Mouse (Mus musculus): ENCODE measurements at regions not wholly inside any gene's neighbourhood (a gene's known extent, or its start where the extent isn't known, plus 50 kb on each side); places are given as distances from the start of the nearest gene placed in this dataset.
A peak's percentile ranks its signal among the peaks of the same experiment; 100 is the strongest.
"Not testable (repeated sequence)": the region's sequence is repeated elsewhere in the genome, so short reads cannot be mapped to it uniquely, and the experiment has no call there.

DNA sequence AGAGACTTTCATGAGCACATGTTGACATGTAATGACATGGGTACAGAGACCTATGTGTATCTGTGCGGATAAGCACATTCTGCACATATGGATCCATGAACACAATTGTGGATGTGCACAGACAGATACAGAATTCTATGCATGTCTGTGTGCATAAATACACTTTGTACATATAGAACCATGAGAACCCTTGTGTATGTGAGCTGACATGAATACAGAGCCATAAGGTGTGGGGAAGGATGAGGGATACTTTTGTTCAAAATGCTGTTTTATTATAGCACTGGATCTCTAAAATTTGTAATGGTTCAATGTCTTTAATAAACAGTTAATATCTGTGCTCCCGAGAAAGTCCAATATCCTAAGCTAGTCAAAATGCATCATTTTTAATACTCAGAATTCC lies 253.1 kb upstream of the Tram1l1 start:
- Histone ChIP-seq H3K36me3 (no peaks in the 10 kb centered on the region), H3K4me1 (no peaks in the 10 kb centered on the region), H3K9ac (no peak overlapping the region), H3K27me3 (no peaks in the 10 kb centered on the region), H3K4me2 (replicated peaks) (no peak overlapping the region), H3K4me3 (no peak overlapping the region), H3K27ac (no peak overlapping the region), H3K9me3 (no peaks in the 10 kb centered on the region)
- WGBS, result 91% methylated on average over 2 of the region's 2 CpGs
- no peak for ATAC-seq (ENCODE audit: low FRiP score, low read depth)

DNA sequence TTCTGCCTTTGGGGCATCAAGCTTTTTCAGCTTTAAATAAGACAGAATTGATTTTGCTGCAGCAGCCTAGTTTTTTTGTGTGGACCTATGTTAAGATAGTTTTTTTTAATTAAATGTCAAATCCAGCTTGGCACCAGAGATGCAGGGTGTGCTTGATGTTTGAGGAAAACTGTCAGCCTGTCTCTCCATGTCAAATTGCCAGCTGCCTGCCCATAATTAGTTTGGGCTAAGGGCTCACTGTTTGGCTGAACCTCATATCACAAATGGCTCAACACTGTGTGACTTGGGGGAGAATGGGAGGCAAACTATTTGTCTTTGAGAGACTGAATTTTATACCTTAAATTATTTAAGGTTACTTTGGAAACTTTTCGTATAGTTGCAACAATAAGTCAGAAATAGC lies 252.7 kb upstream of the Tram1l1 start:
- H3K4me2 ChIP-seq (replicated peaks), result no peak overlapping the region
- no peak overlapping the region for H3K4me3 ChIP-seq
- H3K27me3 ChIP-seq, result no peaks in the 10 kb centered on the region
- no peak for ATAC-seq (ENCODE audit: low FRiP score, low read depth)
- H3K9me3 ChIP-seq, result no peaks in the 10 kb centered on the region
- H3K27ac ChIP-seq, result no peak overlapping the region
- H3K36me3 ChIP-seq, result no peaks in the 10 kb centered on the region
- H3K4me1 ChIP-seq, result no peaks in the 10 kb centered on the region
- WGBS, result 81% methylated on average over 1 of the region's 1 CpGs
- no peak overlapping the region for H3K9ac ChIP-seq

DNA sequence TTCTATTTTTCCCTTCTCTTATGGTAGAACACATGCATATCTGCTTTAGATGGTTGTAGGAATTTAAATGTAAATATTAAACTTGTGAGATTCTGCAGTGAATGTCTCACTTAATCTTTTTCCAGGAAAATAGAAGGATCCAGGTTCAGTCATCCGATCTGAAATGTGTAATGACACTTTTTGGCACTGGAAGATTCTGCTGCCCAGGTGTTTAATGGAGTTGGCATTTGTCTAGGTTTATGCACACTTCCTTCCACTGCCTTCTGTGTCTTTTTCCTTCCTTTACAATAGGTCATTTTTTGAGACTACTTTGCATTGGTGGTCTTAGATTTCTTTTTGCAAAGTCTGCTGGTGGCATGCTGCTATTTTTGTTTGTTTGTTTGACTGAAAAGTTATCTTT lies 251.5 kb upstream of the Tram1l1 start:
- H3K4me2 ChIP-seq (replicated peaks), result no peak overlapping the region
- H3K4me1 ChIP-seq, result no peaks in the 10 kb centered on the region
- H3K36me3 ChIP-seq, result no peaks in the 10 kb centered on the region
- no peak for ATAC-seq (ENCODE audit: low FRiP score, low read depth)
- no peak overlapping the region for H3K9ac ChIP-seq
- H3K4me3 ChIP-seq, result no peak overlapping the region
- H3K27me3 ChIP-seq, result no peaks in the 10 kb centered on the region
- H3K9me3 ChIP-seq, result no peaks in the 10 kb centered on the region
- no peak overlapping the region for H3K27ac ChIP-seq
- WGBS, result 79% methylated on average over 1 of the region's 1 CpGs

DNA sequence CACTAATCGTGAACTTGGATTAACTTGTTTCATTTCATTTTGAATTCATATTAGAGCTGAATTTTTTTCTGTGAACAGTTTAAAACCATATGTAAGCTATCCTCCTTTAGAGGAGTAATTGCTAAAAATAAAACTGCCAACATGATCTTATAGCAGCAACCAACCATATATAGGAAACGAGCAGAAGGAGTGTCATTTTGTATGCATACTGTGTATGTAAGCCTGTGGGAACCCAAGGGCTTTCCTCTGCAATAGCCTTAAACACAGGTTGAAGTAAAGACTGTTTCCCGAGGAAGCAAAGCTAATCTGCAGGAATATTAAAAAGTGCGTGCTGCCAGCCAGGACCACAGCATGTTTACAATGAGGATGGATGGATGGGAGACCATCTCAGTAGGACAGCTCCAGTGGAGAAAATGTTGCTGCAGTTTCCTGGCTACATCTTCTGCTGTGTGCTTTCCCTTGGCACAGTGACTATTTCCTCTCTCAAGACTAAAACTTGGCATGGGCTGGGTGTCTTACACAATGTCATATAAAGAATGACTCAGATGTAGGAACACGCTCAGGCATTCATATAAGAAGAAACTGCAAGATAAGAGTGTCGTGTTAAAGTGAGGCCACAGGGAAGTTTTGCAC lies 244.6 kb upstream of the Tram1l1 start:
- no peaks in the 10 kb centered on the region for H3K4me1 ChIP-seq
- no peak overlapping the region for H3K4me2 ChIP-seq (replicated peaks)
- no peaks in the 10 kb centered on the region for H3K27me3 ChIP-seq
- H3K36me3 ChIP-seq, result no peaks in the 10 kb centered on the region
- WGBS, result 68% methylated on average over 6 of the region's 6 CpGs
- no peak for ATAC-seq (ENCODE audit: low FRiP score, low read depth)
- no peak overlapping the region for H3K4me3 ChIP-seq
- no peaks in the 10 kb centered on the region for H3K9me3 ChIP-seq
- H3K9ac ChIP-seq, result no peak overlapping the region
- H3K27ac ChIP-seq, result no peak overlapping the region

DNA sequence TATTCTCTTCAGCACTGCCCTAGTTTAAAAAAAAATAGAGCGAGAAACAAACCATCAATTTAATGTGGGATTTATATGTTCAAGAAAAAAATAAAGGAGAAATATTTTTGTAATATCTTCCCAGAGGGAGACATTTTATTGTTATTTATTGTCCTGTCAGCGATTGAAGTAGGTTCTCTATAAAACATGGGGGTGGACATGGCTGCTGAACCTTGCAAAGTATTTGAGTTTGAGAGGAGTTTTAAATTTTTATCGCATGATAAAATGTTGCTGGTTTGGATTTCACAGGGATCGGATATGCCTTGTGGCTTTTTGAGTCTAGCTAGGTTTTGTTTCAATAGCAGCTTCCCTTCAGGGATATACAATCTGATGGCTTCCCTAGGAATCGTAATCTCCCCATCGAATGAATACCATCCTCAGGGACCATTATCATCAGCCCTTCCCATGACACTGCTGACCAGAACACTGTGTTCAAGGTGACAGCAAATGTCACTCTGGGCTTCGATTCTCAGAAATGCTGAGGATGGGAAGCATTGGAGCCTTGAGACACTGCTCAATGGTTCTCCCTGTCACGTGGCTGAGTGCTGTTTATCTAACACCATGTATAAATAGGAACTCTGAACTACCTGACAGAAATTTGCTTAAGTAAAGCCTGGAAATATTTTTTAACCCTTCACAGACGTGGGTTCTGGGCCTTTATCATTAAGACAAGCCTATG lies 228.1 kb upstream of the Tram1l1 start:
- no peak overlapping the region for H3K9ac ChIP-seq
- H3K27me3 ChIP-seq, result no peaks in the 10 kb centered on the region
- H3K4me1 ChIP-seq, result peaks cover 6% of the 10 kb centered on the region; the same call in 1 of the 2 replicates
- ATAC-seq (ENCODE audit: low FRiP score, low read depth), result peak; percentile 46; the same call in 1 of the 2 replicates
- H3K9me3 ChIP-seq, result no peaks in the 10 kb centered on the region
- no peak overlapping the region for H3K4me2 ChIP-seq (replicated peaks)
- no peak overlapping the region for H3K27ac ChIP-seq
- H3K36me3 ChIP-seq, result no peaks in the 10 kb centered on the region
- 59% methylated on average over 9 of the region's 9 CpGs for WGBS
- no peak overlapping the region for H3K4me3 ChIP-seq

DNA sequence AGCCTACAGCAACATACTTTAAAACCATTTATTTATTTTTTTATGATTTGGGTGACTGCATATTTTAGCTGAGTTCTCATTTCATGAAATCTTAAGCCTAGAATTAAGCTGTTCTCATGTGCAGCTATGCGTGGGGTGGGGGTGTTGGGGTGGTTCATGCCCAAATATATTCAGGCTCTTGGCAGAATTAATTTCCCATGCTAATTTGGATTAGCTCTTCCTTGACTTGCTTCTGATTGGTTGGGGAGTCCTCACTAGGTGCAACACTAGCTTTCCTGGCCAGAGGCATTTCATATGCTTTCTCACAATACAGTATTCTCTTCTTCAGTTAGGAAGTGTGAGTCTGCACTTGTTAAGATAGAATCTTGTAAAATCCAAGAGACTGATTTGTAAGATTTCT lies 206.7 kb upstream of the Tram1l1 start:
- ATAC-seq (ENCODE audit: low FRiP score, low read depth), result no peak
- H3K36me3 ChIP-seq, result no peaks in the 10 kb centered on the region
- H3K4me1 ChIP-seq, result no peaks in the 10 kb centered on the region
- H3K9me3 ChIP-seq, result no peaks in the 10 kb centered on the region
- no peak overlapping the region for H3K4me3 ChIP-seq
- WGBS, result 70% methylated on average over 1 of the region's 1 CpGs
- no peak overlapping the region for H3K9ac ChIP-seq
- no peaks in the 10 kb centered on the region for H3K27me3 ChIP-seq
- no peak overlapping the region for H3K4me2 ChIP-seq (replicated peaks)
- H3K27ac ChIP-seq, result no peak overlapping the region

DNA sequence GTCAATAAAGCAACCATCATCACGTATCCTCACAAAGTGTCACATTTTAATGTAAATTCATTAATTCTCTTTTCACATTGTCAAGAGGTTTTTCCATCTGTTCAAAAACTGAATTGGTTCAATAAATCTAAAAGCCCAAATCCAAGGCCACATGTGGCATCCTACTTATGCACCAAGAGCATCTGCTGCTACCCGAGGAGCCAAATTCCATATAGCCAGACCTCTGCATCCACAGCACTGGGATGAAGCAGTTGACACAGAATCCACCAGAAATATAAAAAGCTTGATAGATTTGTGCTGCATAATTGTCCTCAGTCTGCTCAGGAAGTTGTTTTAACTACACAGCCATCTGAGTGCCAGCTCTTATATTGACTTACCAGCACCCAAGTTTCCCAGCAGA lies 164.4 kb upstream of the Tram1l1 start:
- no peak for ATAC-seq (ENCODE audit: low FRiP score, low read depth)
- no peak overlapping the region for H3K27ac ChIP-seq
- H3K4me1 ChIP-seq, result no peaks in the 10 kb centered on the region
- H3K9me3 ChIP-seq, result no peaks in the 10 kb centered on the region
- H3K36me3 ChIP-seq, result no peaks in the 10 kb centered on the region
- H3K4me3 ChIP-seq, result no peak overlapping the region
- H3K4me2 ChIP-seq (replicated peaks), result no peak overlapping the region
- 77% methylated on average over 2 of the region's 2 CpGs for WGBS
- no peak overlapping the region for H3K9ac ChIP-seq
- no peaks in the 10 kb centered on the region for H3K27me3 ChIP-seq

DNA sequence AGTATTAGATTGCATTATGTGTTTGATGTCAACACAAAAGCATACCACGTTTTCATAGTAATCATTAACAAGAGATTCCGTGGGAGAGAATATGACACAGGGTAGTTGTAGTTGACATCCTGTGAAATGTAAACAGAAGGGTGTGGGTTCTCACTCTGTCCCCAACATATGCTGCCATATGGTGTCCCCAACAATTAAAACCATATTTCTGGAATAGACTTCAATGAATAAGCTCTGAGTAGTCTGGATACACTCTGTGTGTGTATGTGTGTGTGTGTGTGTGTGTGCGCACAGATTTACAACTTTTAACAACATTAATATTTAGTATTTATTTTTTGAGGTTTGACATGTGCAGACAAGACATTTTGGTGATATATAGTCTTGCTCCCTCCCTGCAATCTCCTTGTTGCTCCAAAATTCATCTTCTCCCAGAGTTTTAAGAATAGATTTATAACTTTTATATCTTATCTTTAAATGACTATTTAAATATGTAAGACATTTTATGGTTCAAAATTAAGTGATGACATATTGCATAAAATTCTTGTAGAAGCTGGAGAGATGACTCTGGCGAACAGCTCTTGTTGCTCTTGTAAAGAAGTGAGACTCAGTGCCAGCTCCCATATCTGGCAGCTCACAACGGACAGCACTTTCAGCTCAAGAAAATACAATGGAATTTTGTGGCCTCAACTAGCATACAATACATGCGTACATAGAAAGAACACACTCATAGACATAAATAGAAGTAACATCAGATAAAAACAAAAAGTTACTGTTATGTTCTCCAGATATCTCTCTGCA lies 162.6 kb upstream of the Tram1l1 start:
- H3K36me3 ChIP-seq, result no peaks in the 10 kb centered on the region
- no peak overlapping the region for H3K4me2 ChIP-seq (replicated peaks)
- H3K4me1 ChIP-seq, result no peaks in the 10 kb centered on the region
- H3K27me3 ChIP-seq, result no peaks in the 10 kb centered on the region
- no peak overlapping the region for H3K9ac ChIP-seq
- no peak for ATAC-seq (ENCODE audit: low FRiP score, low read depth)
- H3K4me3 ChIP-seq, result no peak overlapping the region
- H3K27ac ChIP-seq, result no peak overlapping the region
- 79% methylated on average over 6 of the region's 6 CpGs for WGBS
- no peaks in the 10 kb centered on the region for H3K9me3 ChIP-seq

DNA sequence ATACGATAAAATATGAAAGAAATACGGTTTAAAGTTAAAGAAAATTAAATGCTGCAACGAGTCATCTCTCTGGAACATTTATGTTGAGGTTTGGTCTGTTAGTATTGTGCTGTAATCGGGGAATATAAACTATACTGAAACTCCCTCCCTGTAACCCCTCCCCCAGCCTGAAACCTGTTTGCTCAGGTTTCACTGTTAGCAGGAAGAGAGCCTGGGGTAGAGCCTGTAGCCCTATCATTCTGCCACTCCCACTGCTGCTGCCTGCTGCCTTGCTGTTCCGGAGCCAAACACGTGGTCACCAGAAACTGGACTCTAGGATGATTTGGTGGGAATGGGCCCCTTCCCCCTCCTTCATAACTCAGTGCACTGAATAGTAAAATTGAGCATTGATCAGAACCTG lies 127.3 kb upstream of the Tram1l1 start:
- H3K27me3 ChIP-seq; H3K36me3 ChIP-seq; ATAC-seq (ENCODE audit: low FRiP score, low read depth); H3K4me3 ChIP-seq; H3K9ac ChIP-seq; H3K27ac ChIP-seq; H3K4me2 ChIP-seq (replicated peaks); H3K4me1 ChIP-seq; H3K9me3 ChIP-seq: not testable (repeated sequence)
- WGBS, result 49% methylated on average over 6 of the region's 6 CpGs

DNA sequence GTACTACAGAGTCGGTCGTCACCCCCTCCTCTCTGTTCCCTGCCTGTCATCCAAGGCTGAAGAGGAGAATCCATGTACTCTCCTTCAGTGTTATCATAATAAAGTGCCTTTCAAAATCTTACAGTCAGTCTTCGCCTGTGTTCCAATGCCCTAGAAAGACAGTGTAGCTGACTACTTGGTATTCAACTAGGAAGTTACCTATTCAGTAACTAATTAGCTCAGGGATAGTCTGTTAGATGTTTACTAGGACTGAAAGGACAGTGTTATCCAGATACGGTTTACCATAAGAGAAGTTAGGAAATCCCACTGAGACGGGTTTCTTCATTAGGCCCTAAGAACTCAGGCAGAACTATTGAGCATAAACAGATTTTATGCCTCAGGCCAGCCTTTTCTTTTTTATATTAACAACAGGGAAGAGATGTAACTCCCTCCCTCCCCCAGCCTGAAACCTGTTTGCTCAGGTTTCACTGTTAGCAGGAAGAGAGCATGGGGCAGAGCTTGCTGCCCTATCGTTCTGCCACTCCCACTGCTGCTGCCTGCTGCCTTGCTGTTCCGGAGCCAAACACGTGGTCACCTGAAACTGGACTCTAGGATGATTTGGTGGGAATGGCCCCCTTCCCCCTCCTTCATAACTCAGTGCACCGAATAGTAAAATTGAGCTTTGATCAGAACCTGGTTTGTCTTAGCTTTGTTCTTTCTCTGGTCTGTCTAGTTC lies 120.3 kb upstream of the Tram1l1 start:
- not testable (repeated sequence) for ATAC-seq (ENCODE audit: low FRiP score, low read depth); H3K27ac ChIP-seq; H3K4me3 ChIP-seq; H3K4me2 ChIP-seq (replicated peaks); H3K36me3 ChIP-seq; H3K27me3 ChIP-seq; H3K9me3 ChIP-seq; H3K4me1 ChIP-seq; H3K9ac ChIP-seq
- WGBS, result 62% methylated on average over 9 of the region's 9 CpGs

DNA sequence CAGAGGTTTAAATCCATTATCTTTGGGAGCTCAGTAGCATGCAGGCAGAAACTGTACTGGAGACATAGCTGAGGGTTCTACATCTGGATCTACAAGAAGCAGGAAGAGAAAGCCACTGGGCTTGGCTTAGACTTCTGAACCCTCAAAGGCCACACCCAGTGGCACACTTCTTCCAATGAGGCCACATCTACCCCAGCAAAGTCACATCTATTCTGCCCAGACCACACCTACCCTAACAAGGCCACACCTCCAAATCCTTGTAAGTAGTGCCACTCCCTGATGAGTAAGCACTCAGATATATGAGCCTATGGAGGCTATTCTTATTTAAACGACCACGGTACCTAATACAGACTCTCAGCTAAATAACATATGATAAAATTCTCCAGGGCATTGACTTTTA lies 103.5 kb upstream of the Tram1l1 start:
- Histone ChIP-seq H3K4me3 (no peak overlapping the region), H3K9ac (no peak overlapping the region), H3K27ac (no peak overlapping the region), H3K9me3 (no peaks in the 10 kb centered on the region), H3K4me1 (no peaks in the 10 kb centered on the region), H3K36me3 (no peaks in the 10 kb centered on the region), H3K4me2 (replicated peaks) (no peak overlapping the region), H3K27me3 (no peaks in the 10 kb centered on the region)
- 81% methylated on average over 2 of the region's 2 CpGs for WGBS
- no peak for ATAC-seq (ENCODE audit: low FRiP score, low read depth)

DNA sequence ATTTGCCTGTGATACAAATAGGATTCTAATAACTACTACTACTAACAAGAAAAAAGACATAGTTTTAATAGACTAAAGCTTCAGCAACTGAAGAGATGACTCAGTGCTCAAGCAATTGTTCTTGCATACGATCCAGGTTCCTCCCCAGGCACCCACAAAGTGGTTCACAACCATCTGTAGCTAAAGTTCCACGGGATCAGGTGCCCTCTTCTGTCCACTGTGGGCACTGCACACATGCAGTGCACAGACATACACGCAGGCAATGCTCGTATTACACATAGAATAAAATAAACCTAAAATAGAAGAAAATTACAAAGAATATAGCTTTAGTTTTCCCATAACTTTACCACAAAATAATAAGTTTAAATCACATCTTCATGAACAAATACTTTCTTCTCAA lies 94.7 kb upstream of the Tram1l1 start:
- no peaks in the 10 kb centered on the region for H3K9me3 ChIP-seq
- H3K4me1 ChIP-seq, result no peaks in the 10 kb centered on the region
- no peak for ATAC-seq (ENCODE audit: low FRiP score, low read depth)
- H3K27me3 ChIP-seq, result no peaks in the 10 kb centered on the region
- 72% methylated on average over 4 of the region's 4 CpGs for WGBS
- H3K27ac ChIP-seq, result no peak overlapping the region
- H3K36me3 ChIP-seq, result no peaks in the 10 kb centered on the region
- no peak overlapping the region for H3K4me3 ChIP-seq
- H3K9ac ChIP-seq, result no peak overlapping the region
- H3K4me2 ChIP-seq (replicated peaks), result no peak overlapping the region

All from limb, embryonic 13.5 days (tissue).